Mouse (Mus musculus) cerebellum, adult 8-10 months (tissue): ENCODE results near the gene Slc10a6.

ENCODE experiments used
- DNase-seq: peaks from one replicate; pipeline ENCODE4 v3.0.0; 2022

Slc10a6 gene

GRCm38 (mm10) chr5:103629111-103629764 lies at the start of gene Slc10a6:
TSS of gene Slc10a6 (minus strand) at chr5:103629403.
- no peak for DNase-seq

- DNase-seq, result no peak
These were observed 49.8 kb upstream of the Slc10a6 start for GRCm38 (mm10) chr5:103678974-103679373.

- no peak for DNase-seq
These were observed 48.7 kb upstream of the Slc10a6 start for GRCm38 (mm10) chr5:103677894-103678293.

DNA sequence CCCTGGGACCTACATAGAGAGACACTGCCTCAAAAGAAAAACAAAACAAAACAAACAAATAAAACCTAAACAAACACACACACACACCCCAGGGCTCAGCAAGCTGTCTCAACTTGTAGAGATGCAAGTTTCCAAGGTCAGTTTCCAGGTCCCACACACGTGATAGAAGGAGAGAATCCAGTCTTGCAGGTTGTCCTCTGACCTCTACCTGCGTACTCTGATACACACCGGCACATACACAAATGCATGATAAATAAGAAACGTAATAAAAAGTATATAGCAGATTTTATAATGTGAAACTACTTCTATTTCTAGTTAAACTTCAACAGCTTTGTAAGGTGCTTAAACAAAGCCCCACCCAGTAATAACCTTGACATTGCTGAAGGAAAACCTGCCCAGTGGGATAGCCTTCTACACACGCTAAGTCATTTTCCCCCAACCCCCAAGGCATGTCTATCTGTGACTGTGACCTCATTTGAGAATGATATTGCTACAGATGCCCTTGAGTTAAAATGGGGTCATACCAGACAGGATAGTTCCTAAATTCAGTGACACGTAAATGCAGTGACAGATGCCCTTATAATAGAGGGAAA lies 47.2 kb upstream of the Slc10a6 start:
- DNase-seq, result no peak

GRCm38 (mm10) chr5:103674482-103674881 lies 45.3 kb upstream of the Slc10a6 start:
- no peak for DNase-seq

DNA sequence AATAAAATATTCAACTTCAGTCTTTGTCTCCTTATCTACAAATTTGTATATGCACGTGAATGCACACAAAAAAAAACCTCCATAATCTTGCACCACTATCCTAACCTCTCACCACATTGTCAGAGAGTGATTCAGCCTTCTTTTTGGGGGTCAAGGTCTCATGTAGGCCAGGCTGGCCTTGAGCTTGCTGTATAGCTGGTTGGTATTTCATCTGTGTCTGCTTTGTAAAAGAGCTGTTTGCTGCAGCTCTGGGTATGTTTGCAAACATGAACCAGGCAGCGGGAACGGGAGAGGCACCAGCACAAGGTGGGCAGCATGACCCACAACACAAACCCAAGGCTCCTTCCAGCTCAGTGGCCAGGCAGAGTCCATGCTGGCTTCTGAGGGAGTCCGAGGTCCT lies 44.4 kb upstream of the Slc10a6 start:
- no peak for DNase-seq

- DNase-seq, result no peak
These were observed 42.7 kb upstream of the Slc10a6 start for GRCm38 (mm10) chr5:103671858-103672257.

DNA sequence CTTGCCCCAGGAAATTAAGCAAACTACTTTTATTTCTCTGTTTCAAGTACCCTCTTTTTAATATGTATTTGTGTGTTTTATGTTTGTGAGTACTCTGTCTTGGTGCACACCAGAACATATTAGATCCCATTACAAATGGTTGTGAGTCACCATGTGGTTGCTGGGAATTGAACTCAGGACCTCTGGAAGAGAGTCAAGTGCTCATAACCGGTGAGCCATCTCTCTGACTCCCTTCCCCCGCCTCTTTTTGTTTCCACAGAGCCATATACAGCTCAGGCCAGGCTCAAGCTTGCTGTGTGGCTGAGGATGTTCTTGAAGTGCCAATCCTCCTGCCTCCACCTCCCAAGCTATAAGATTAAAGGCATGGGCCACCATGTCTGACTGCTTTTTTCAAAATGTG lies 36.7 kb upstream of the Slc10a6 start:
- DNase-seq, result no peak

- DNase-seq, result no peak
These were observed 35.7 kb upstream of the Slc10a6 start for GRCm38 (mm10) chr5:103664932-103665331.

- DNase-seq, result peak; percentile 22
These were observed 30.4 kb upstream of the Slc10a6 start for GRCm38 (mm10) chr5:103659571-103659970.

DNA sequence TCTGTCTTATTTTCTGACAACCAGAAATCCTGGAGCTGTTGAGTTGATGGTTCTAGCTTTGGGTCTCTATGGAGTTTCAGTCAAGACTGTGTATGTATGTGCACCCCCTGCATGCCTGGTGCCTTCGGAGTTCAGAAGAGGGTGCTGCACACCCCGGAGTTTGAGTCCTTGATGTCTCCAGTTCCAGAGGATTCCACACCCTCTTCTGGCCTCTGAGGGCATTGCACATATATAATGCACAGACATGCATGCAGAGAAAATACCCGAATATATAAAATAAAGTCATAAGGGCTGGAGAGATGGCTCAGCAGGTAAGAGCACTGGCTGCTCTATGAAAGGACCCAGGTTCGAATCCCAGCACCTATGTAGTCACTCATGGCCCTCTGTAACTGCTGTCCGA lies 29.7 kb upstream of the Slc10a6 start:
- DNase-seq, result no peak

- DNase-seq, result peak; percentile 27
These were observed 26.3 kb upstream of the Slc10a6 start, which contains the start of gene 1700016H13Rik for GRCm38 (mm10) chr5:103655346-103656118. TSS of gene 1700016H13Rik (minus strand) at chr5:103656010.

- DNase-seq, result no peak
These were observed 25.6 kb upstream of the Slc10a6 start for GRCm38 (mm10) chr5:103654780-103655179.

DNA sequence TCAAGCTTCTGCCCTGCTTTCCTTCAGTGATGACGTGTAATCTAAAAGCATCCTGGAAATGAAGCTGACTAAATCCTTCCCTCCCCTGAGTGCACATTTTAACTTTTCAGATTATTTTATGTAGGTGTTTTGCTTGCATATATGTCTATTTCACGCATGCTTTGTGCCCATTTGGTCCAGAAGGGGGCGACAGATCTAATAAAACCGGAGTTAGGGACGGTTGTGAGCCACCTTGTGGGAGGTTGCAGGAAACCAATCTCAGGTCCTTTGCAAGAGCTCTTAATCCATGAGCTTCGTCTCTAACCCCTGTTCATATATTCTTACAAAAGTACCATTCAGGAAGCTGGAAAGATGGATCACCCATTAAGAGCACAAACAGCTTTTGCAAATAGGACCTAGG lies 25.0 kb upstream of the Slc10a6 start:
- no peak for DNase-seq

GRCm38 (mm10) chr5:103647320-103647719 lies 18.1 kb upstream of the Slc10a6 start:
- no peak for DNase-seq

DNA sequence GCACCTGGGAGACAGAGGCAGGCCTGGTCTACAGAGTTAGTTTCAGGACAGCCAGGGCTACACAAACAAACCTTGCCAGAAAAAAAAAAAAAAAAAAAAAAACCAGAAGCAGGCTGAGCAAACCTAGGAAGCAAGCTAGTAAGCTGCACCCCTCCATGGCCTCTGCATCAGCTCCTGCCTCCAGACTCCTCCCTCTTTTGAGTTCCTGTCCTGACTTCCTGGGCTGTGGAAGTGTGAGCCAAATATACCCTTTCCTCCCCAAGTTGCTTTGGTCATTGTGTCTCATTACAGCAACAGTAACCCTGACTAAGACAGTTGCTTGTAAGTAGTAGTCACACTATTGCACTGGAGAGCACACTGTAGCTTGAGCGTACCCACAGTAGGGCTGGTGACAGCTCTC lies 15.0 kb upstream of the Slc10a6 start:
- DNase-seq, result no peak

DNA sequence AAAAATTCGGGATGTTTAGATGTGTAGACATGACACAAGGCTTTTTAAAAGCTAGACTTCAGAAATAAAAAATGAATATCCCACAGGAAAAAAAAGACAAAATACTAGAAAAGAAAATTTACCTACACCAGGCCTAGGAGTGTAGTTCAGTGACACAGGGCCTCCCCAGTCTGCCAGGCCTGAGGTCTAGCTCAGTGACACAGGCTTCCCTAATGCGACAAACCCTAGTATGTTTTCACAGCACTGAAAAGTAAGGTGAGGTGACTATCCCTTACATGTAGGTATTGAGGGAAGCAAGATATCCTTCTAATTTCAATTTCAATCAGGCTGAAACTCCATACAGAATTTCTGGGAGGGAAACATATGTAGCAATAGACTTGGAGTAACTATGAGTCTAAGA lies 8.0 kb upstream of the Slc10a6 start:
- no peak for DNase-seq

GRCm38 (mm10) chr5:103629854-103630580 lies 814 bp upstream of the Slc10a6 start:
- DNase-seq, result no peak

DNA sequence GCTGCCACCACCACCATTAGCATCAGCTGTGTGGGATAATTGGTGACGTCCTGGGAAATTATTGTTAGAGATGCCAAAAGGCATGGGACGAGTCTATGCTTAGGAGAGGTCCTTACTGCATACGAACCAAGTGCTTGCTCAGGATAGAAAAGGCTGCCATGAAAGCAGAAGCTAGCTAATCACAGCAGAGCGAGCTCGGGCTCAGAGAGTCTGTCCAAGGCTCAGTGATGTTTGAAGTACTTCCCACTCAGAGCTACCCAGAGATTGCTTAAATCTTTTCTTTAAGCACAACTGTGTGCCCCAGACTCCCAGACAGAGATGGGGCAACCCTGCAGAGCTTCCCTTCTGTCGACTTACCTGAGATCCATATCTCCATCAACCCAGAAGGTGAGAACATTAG lies 704 bp downstream of the Slc10a6 start:
- no peak for DNase-seq

- DNase-seq, result no peak
These were observed 4.4 kb downstream of the Slc10a6 start for GRCm38 (mm10) chr5:103624831-103625230.

DNA sequence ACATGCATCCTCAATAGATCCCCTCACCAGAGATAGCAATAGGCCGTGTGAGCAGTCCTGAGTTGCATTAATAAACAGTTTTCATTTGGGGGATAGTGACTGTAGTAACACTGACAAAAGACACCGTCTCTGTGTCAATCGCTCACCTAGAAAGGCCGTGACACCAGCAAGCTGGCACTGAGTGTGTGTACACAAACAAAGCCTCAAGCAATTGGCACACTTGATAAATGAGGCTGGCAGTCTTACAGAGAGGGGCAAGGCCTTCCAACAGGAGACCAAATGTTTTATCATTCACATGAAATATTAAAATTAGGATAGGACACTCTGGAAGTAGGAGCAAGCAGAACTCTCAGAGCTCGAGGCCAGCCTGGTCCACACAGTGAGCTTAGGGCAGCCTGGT lies 6.9 kb downstream of the Slc10a6 start:
- DNase-seq, result no peak

- DNase-seq, result no peak
These were observed 8.8 kb downstream of the Slc10a6 start for GRCm38 (mm10) chr5:103620301-103620973.

- DNase-seq, result no peak
These were observed 12.0 kb downstream of the Slc10a6 start for GRCm38 (mm10) chr5:103617191-103617590.
